Mouse (Mus musculus): ENCODE results near the gene Adamts12.
A peak's percentile ranks its signal among the peaks of the same experiment; 100 is the strongest.

Adamts12 gene

DNA sequence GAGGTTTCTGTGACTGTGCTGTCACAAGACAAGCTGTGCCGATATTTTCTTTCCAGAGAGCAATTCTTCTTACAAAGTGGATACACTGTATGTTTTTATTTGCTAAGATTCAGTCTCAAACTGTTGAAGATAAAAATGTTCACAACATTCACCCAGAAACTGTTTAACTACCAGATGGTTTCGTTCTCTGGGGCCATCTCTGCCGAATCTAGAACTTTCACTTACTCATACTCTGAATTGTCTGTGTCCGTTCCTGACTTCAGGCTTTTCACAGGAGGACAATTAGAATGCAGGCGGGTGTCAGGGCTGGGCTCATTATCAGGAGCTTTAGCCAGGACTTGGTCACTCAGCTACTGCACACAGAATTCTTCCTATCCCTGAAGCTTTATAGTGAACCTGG lies 227.7 kb downstream of the Adamts12 start:
- DNase-seq (ENCODE audit: low spot score in 2 of 2), result no peak

DNA sequence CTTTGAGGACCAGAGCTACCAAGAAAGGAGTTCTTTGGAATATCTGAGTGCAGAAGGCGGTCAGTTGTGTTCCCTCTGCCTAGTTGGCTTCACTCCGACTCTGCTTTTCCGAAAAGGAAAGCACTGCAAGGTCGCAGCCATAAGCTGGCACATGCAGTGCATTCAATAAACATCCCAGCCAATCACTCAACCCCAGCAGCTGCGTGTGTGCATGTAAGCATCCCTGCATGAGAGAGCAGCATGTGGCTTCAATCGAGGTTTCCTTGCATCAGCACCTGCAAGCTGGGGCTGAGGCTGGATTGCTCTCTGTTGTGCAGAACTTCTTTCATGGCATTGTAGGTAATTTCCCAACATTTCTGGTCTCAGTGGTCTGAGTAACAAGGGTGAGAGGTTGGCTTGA lies 230.4 kb downstream of the Adamts12 start:
- no peak for DNase-seq (ENCODE audit: low spot score in 2 of 2)

DNA sequence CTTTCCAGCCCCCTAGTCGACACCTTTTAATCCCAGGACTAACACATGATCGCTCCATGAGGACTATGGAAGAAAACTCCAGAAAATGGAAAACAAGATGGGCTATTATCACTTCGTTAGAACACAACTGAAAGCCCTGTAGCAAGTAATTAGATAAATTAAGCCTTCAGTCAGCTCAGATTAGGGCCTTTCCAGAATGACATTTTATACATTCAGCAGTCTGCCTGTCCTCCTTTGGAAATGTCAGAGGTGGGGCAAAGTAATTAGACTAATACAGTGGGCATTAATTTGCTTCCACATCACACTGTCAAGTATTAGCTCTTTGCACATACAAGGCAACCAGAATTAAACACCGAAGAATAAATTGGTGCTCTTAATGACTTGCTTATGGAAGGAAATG lies 233.4 kb downstream of the Adamts12 start:
- no peak for DNase-seq (ENCODE audit: low spot score in 2 of 2)

DNA sequence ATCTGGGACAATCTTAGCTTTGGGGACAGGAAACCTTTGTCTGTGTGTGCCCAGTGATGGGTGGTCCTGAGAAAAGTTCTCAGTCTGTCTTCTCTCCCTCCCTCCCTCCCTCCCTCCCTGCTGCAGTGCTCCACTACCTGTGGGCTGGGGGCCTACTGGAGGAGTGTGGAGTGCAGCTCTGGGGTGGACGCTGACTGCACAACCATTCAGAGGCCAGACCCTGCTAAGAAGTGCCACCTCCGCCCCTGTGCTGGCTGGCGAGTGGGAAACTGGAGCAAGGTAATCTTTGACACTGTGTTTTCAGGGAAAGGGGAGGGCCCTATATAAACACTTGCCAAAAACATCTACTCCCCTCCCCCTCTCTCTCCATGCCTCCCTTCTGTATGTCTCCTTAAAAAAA lies 252.5 kb downstream of the Adamts12 start:
- DNase-seq (ENCODE audit: low spot score in 2 of 2), result no peak

DNA sequence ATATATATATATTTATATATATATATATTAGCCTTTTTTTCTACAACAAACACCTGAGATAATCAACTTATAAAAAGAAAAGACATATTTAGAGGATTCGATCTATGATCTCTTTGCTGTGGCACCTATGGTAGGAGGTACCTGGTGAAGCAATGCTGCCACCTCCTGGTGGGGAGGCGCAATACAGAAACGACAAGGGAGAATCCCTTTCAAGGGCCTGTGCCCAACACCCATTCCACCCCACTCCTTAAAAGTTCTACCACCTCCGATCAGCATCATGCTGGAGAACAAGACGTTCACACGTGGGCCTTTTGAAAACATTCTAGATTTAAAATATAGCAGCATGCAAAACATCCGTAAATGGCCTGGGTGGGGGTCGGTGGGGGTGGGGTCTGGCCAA lies 255.9 kb downstream of the Adamts12 start:
- peak in 1 of 2 experiments; percentile 23 for DNase-seq (ENCODE audit: low spot score in 2 of 2)

DNA sequence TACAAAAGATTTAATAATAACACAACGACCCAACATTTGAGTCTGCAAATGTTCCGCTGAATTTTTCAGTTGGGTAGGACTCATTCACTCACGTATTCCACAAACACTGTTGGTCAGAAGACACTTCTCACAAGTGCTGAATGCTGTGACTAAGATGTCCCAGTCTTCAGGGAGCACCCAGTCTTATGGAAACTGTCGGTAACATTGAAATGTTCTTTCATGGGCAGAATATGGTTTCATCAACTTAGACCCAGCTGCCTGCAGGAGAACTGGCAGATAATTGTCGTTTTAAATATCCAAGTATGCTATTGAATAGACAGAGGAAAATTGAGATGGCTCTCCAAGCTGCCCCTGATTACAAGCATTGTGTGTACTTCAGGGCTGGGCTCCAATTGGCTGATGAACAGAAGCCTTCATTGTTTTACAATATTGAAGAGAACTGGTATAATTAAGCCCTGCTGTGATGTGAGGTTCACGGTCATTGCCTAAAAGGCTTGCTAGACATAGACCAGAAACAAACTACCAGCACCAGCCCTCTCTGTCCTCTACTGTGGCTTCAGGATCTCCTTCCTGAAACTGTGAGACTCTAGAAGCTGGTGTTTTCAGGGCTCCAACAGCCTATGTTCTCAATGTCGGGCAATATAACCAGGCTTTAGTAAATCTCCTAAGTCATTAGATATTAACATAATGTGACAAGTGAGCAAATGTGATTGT lies 275.0 kb downstream of the Adamts12 start:
- no peak for DNase-seq (ENCODE audit: low spot score in 2 of 2)

DNA sequence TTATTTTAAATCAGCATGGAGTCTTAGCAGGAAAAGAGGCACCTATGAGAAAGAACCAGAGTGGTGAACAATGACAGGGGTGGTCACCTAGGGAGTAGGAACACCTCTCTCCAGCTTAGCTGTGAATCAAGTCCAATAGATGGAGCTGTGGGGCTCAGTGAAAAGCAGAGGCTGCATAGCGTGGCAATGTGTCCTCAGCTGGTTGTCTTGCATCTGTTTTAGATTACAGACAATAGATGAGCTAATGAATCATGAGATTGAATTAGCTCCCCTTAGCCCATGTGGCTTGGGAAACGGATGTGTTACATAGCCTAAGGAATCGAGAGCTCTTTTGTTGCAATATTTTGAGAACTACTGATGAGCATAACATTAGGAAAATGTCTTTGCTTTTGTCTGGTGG lies 291.3 kb downstream of the Adamts12 start:
- DNase-seq (ENCODE audit: low spot score in 2 of 2), result no peak

DNA sequence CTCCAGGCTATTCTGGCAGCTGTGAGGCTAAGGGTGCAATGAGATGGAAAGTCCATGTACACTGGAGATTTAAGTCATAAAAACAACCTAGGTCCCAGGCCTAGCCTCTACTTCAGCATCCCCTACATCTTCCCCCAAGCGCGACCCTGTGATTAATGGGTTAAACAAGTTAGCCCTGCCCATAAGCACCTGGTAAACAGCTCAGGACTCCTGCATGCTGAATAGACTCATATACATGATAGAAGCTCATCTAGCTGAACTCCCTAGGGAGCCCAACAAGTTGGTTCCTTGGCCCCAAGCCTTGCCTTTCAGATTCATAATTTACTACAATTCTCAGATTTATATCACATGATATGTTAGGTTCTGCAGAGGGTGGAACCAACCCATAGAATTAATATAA lies 292.9 kb downstream of the Adamts12 start:
- no peak for DNase-seq (ENCODE audit: low spot score in 2 of 2)

DNA sequence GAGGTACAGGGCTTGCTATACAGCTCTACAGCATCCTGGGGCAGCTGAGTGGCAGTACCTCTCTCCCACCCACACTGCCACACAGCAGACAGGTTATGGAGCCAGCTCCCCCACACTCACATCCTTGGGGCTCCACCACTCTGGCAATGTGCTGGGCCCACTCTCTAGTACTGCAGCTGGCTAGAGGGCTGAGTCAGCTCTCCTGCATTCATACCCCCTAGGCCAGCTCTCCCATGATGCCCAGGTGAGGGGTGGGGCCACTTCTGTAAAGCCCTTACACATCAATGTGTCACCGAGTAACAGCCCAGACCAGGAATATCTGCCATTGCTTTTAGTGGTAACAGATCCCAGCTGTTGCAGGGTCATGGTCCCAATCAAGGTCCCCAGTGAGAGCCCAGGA lies 296.3 kb downstream of the Adamts12 start:
- DNase-seq (ENCODE audit: low spot score in 2 of 2), result no peak

DNA sequence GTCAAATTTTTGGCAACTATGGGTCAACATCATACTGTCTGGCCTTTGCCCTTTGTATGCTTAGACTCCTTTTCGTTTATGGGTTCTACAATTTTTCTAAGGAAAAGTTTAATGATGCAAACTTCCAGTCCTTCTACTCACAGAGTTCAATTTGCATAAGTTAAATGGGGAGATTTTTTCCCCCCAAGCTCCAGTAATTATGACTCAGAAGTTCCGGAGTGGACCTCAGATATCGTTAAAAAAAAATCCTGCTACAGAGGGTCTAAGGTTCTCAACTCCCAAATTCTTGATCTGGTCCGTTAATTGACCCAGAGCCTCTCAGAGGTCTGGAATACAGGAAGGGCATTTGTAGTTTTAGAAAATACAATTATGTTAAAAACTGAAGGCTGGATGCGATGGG lies 297.2 kb downstream of the Adamts12 start:
- DNase-seq (ENCODE audit: low spot score in 2 of 2), result no peak

DNA sequence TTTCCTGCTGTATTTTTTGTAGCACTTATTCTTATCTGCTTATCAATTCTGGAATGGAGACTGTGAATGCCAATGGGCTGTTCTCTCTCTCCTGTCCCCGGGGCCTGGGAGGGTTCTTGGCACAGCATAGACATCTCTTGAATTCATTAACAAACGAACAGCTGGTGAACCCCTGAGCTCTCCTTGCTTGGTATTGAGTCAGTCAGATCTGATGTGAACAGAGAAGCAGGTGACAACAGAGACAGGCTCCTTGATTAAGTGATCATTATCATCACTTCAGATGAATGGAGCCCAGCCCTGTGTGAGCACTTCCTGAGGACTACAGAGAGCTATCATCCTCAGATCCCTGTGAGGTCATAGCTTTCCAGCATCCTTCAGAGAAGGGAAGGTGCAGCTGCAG lies 299.5 kb downstream of the Adamts12 start:
- DNase-seq (ENCODE audit: low spot score in 2 of 2), result no peak

DNA sequence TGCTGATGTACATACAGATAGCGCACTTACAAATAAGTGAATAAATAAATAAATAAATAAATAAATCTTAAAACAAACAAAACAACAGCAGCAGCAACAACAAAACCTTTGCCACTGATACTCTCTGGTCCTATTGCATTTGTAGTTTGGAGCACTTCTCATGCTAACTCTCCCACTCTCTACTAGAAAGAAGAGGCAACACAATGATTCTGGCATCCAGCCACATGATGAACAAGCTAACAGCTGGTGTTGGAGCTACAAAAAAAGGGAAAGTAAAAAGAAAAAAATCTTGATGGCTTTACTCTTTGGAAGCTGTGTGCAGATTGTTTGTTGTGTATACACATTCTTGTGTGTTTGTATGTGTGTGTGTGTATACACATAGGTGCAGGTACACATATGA lies 300.2 kb downstream of the Adamts12 start:
- no peak for DNase-seq (ENCODE audit: low spot score in 2 of 2)

DNA sequence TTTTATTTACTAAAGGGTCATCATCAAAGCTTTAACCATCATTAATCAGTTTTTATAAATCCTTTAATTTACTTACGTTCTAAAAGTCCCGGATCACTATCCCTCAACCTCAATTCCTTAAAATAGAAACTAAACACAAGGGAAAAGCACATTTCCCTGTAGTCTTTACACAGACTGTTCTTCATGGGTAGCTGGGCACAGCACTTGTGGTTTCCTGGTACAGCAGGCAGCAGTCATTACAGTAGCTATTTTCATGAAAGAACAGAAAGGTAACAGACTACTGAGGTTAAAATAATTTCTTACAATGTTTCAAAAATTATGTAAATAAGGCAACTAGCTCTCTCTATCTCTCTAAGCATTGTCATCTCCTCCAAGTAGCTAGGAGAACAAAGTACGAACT lies 305.0 kb downstream of the Adamts12 start:
- no peak for DNase-seq (ENCODE audit: low spot score in 2 of 2)

DNA sequence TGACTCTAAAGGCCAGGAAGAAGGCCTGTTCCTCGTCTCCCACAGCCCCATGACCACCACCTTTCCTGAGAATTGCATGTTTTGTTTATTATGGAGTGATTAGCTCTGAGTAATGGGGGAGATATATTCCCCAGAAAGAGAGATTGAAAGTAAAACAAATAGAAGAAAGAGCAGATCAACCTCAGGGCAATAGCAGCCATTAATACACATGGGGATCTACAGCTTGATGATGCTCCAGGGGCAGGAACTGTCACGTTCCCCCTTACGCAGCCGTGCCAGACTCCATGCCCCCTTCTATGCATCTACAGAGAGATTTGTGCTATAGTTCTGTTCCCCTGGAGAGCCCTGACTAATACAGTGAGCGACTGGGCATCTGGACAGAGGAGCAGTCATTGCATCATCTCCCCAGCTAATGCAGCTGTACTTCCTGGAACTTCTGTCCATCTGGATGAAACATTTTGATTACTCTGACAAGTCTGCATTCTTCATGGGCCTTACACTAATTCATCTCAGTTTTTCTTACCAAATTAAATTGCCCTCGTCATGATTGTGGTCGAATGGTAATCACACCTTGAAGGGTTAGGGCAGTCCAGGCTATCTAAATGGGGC lies 306.0 kb downstream of the Adamts12 start:
- no peak for DNase-seq (ENCODE audit: low spot score in 2 of 2)

DNA sequence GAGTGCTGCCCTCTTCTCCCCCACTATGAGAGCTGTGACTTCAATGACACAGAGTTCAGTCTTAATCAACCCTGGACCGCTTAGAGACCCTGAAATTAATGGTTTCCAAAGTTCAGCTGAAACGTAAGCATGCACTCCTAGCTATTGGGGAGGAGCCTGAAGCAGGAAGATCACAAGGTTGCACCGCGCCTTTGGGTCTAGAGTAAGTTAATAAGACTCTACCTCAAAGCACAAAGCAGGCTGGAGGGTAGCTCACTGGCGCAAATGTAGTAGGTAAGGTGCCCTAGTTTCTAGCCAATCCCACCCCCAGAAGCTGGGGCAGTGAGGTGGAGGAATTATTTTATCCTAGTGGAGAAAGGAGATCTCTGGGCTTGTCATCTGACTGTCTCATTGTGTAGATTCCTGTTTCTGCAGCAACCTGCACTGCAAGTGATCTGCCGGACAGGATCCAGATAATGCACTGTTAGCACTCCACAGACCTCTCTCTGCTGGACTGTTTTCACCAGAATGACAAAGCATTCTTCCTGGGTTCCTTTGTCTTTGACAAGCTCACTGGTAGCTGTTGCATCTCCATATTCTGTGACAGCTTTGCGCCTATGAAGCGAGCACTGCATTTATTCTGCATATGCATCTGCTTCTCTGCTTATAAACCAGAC lies 315.0 kb downstream of the Adamts12 start:
- DNase-seq (ENCODE audit: low spot score in 2 of 2), result no peak

DNA sequence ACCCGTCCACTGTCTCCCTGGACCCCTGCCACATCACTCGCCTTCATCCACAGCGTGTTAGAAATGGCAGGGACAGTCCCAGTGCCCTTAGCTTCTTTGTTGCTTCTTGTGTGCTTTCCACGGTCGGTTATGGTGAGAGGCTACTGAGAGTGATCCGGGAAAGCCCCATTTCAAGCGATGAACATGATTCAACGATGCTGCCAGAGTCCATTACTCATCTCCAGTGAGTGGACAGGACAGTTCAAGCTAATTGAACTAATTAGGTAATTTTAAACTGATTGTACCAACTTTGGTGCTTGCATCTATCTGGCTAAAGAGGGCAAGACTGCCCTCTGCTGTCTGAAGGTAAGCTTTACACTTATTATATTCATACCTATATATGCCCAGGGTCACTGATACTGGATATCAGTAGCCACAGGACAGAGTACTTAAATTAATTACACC lies 315.5 kb downstream of the Adamts12 start:
- no peak for DNase-seq (ENCODE audit: low spot score in 2 of 2)

DNA sequence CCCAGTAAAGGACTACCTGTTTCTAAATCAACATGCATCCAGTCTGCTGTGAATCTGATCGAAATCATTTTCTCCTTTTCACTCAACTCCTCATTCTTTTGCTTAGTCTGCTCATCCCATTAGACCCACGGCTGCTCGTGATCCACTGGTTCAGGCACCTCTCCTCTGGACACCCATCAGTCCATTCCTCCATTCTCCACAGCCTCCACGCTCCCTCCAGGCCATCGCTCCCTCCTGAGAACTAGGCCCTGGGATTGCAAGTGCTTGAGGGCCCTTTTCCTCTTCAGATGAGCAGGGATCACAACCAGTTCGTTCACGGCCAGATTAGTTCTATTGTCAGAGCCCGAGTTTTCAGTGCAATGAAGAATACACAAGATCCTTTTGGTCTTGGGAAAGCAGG lies 316.0 kb downstream of the Adamts12 start:
- DNase-seq (ENCODE audit: low spot score in 2 of 2), result no peak

DNA sequence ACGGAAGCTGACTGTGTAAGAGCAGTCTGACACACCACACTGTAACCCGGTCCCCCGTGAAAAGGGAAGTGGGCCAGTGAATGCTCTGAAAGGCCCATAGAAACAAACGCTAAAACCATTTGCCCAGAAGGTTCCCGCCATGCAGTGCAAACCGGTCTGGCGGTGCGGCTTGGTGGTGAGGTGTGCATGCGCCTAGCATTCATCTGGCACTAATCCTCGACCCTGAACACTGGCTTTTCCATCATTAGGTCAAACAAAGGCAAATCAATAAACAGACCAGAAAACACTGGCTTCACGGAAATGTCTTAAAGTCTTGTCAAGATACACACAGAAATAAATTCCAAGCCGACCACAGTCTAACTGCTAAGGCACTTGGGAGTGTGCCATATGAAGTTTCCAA lies 318.0 kb downstream of the Adamts12 start:
- no peak for DNase-seq (ENCODE audit: low spot score in 2 of 2)

DNA sequence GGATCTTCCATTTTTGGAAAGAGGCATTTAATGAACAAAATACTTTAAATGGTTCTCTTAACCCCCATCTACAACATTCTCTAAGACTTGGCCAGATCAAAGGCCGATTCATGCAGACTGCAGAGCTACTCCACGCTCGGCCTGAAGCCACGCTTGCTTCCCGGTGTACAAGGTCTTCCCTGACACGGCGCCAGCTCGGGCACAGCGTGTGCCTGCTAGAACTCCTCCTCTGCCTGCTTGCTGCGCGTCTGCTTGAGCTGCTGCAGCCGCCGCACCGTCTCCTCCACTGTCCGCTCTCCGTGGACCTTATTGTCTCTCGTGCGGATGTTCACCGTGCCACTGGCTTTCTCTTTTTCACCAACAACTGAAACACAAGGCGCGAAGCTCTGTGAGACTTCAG lies 319.2 kb downstream of the Adamts12 start:
- DNase-seq (ENCODE audit: low spot score in 2 of 2), result no peak

DNA sequence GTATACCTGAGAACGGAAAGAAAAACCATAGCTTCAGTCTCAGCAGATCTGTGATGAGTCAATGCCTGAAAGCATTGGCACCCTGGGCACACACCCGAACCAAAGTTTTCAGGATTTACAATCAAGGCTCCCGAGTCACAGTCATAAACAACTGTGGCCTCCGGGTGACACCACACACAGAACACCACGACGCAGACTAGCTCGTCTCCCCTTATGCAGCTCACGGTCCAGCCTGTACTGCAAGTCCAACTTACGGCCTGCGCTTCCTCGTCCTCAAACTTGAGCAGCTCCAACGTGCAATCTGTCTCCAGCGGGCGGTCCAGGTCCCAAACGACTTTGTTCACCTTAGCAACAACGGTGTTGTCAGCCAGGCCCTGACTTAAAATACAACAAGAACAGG lies 328.3 kb downstream of the Adamts12 start:
- no peak for DNase-seq (ENCODE audit: low spot score in 2 of 2)

DNA sequence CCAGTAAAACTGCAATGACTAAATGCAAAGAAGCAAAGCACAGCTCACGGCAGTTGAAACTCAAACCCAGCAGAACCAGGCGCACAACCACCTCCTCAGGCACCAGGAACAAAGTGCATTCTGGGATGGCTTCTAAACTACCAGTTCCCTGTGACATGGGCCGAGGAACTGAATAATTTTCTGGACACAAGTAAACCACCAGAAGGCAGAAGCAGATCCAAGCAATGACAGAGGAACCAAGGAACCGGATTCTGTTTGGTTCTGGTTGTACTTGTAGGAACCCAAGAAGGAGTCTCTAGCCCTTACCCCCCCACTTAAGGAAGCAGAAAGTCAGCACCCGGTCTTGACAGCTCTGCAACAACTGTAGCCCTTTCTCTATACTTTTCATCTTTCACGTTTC lies 331.8 kb downstream of the Adamts12 start:
- DNase-seq (ENCODE audit: low spot score in 2 of 2), result no peak

All from urinary bladder, postnatal 4 days (tissue).